Mouse (Mus musculus): ENCODE measurements around the gene Strap.

GRCm38 (mm10) chr6:137740972-137741371, 6.1 kb downstream of the Strap start:
- no peak for TF ChIP-seq CTCF (IDR thresholded peaks at IDR 0.05; ENCODE audit: low read depth, low read length)
- no peak for TF ChIP-seq GATA1 (IDR thresholded peaks at IDR 0.05; ENCODE audit: borderline replicate concordance, low read length)
- no peak for TF ChIP-seq GATA2 (IDR thresholded peaks at IDR 0.05; ENCODE audit: borderline replicate concordance, low read depth, low read length)
- TF ChIP-seq TAL1 (conservative IDR thresholded peaks at IDR 0.05; ENCODE audit: low read depth, low read length) = no peak
- TF ChIP-seq POLR2AphosphoS5 (IDR thresholded peaks at IDR 0.05; ENCODE audit: insufficient replicate concordance, low read depth, low read length) = no peak
